Mouse (Mus musculus) lung, embryonic 14.5 days (tissue): Measurements from ENCODE around the gene Rnf185. TPM values are rescaled to one million over a fixed set of nuclear protein-coding genes. Genes with fewer than 3 reads are reported as not detected.

ENCODE experiments used
- ATAC-seq: fragments of 200-750 bp; cut with Nextera tagmentation; 2 replicates; pipeline ENCODE4 v1.8.0; 2017; ENCODE audit warnings: mild to moderate bottlenecking, moderate TSS enrichment, moderate library complexity; ENCODE audit not compliant: insufficient read depth
- DNase-seq: peaks from one replicate; pipeline ENCODE4 v3.0.0-alpha.2; 2015
- H3K27ac ChIP-seq: fragments of 300-500 bp; sonication (generic); 2 replicates; pipeline ENCODE4 v1.5.1; 2014; ENCODE audit warnings: low read depth, mild to moderate bottlenecking, moderate library complexity
- H3K27me3 ChIP-seq: fragments of 300-500 bp; sonication (generic); 2 replicates; pipeline ENCODE4 v1.6.1; 2014; ENCODE audit warnings: low read length, control low read depth; ENCODE audit not compliant: insufficient read depth
- H3K36me3 ChIP-seq: fragments of 300-500 bp; sonication (generic); 2 replicates; pipeline ENCODE4 v1.6.1; 2014; ENCODE audit warnings: control low read depth; ENCODE audit not compliant: insufficient read depth
- H3K4me1 ChIP-seq: fragments of 300-500 bp; sonication (generic); 2 replicates; pipeline ENCODE4 v1.6.1; 2014; ENCODE audit warnings: antibody characterized with exemption, control low read depth; ENCODE audit not compliant: insufficient read depth
- H3K4me2 ChIP-seq: fragments of 300-500 bp; sonication (generic); 2 replicates; pipeline ENCODE4 v1.6.1; 2014; ENCODE audit warnings: mild to moderate bottlenecking
- H3K4me3 ChIP-seq: fragments of 300-500 bp; sonication (generic); 2 replicates; pipeline ENCODE4 v1.5.1; 2014; ENCODE audit warnings: low read depth, low read length
- H3K9ac ChIP-seq: fragments of 300-500 bp; sonication (generic); 2 replicates; pipeline ENCODE4 v1.6.1; 2014
- H3K9me3 ChIP-seq: fragments of 300-500 bp; sonication (generic); 2 replicates; pipeline ENCODE4 v1.6.1; 2016; ENCODE audit warnings: low read depth, low read length, control low read depth
- CTCF ChIP-seq: IDR thresholded peaks from 2 replicates; pipeline ENCODE4 v1.5.1; 2016; ENCODE audit warnings: antibody characterized with exemption, low read depth
- WGBS: fragments of 180-500 bp; shearing (Covaris S2); extraction: QIAGEN DNeasy Blood & Tissue Kit; methylation state at CpG from one replicate; pipeline ENCODE4 v1.1.7; 2014; 5-methylcytosine and 5-hydroxymethylcytosine counted together
- polyA plus RNA-seq: library from polyadenylated mRNA; unstranded; fragments of >200 nt; fragmentation: Nextera tagmentation; extraction: Ambion mirVana; gene quantifications from 2 replicates; pipeline ENCODE4 v1.2.1, GENCODE M21; 2014

Rnf185 gene
- polyA plus RNA-seq, 1 experiment from 2014 or later: 37.9 TPM

DNA sequence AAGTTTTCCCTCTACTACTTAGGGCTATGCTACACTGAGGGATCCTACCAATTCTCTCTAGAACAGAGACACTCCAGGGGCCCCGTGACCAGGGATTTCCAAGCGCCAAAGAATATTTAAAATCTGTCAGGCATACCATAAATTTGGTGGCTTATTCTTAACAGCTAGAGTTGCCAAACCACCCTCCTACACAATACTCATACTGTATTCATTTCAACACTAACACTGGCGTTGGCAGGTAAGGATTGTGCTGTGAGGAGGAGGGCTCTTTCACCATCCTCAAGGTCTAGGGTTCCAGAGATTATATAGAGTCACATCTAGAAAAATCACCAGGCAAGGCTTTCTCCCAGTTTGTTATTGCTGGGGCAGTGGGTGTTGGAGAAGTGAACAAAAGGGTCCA is 35.8 kb downstream of the Rnf185 start:
- no peaks in the 10 kb centered on the region for H3K9me3 ChIP-seq
- no peak for ATAC-seq
- no peaks in the 10 kb centered on the region for H3K27me3 ChIP-seq
- no peak overlapping the region for H3K9ac ChIP-seq
- H3K4me3 ChIP-seq: no peak overlapping the region
- DNase-seq: no peak
- no peak overlapping the region for H3K27ac ChIP-seq
- no peak overlapping the region for H3K4me2 ChIP-seq
- no peak for TF ChIP-seq CTCF
- WGBS: 97% methylated on average over 3 of the region's 3 CpGs
- no peaks in the 10 kb centered on the region for H3K4me1 ChIP-seq
- peaks cover 43% of the 10 kb centered on the region for H3K36me3 ChIP-seq

DNA sequence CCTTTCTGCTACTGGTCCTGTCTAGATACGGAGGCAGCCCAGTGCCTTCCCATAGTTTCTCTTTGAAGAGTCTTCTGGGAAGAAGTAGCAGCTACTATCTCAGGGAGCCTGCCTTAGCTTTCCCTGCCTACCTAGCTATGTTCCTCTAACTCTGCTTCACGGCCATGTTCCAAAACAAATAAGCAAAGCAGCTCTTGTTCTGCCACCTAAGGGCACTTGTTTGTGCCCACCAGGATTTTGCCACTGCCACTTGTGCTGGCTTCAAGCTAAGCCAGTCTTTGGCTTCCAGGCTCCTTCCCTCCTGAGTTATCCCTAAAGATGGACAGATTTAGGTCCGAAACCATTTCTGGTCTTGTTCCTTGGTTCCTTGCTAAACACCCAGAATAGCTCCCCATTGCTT is 40.1 kb downstream of the Rnf185 start:
- TF ChIP-seq CTCF: no peak
- Histone ChIP-seq H3K9ac (no peak overlapping the region), H3K36me3 (peaks cover 13% of the 10 kb centered on the region), H3K4me3 (no peak overlapping the region), H3K27ac (no peak overlapping the region), H3K4me2 (no peak overlapping the region), H3K27me3 (no peaks in the 10 kb centered on the region), H3K4me1 (no peaks in the 10 kb centered on the region), H3K9me3 (no peaks in the 10 kb centered on the region)
- ATAC-seq (no peak), DNase-seq (no peak)
- WGBS: 72% methylated on average over 3 of the region's 3 CpGs

DNA sequence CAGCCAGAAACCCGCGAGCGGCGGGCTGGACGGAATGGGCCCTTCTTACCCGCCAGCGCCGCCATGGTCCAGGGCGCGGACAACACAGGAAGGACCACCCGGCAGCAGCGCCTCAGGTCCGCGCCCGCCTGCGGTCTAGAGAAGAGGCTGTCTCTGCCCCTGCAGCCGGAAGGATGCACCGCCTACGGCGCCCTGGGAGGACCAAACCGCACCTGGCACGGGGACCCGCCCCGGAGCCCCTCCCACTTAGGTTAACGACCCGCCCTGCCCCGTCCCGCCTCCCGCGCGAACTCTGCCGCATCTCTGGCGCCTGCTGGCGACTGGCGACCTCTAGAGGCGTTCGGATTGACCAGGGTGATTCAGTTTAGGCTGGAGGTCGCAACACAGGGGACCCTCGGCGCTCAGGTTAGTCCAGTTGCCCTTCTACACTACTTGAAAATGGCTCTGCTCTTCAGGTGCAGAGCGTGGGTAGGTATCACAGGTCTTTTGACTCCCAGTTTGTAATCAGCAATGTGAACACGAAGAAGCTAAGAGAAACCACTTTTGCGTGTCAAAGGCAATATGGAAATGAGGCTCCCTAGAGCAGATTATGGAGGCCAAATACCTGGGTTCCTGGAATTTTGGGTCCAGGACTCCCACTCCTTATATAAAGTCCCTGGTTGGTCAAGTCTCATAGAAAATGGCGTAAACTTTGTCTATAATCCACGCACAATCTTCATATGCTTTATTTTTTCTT is 43.0 kb downstream of the Rnf185 start, which contains the start of gene Limk2:
Gene Limk2, minus strand, starts transcription at position 193 of the 736 bp plus-strand sequence.
- peak; percentile 93 for ATAC-seq
- Histone ChIP-seq H3K36me3 (0 out of 2 replicates have a peak, but pooled peaks cover 7% of the 10 kb centered on the region), H3K4me2 (peak within 1 kb of the TSS; percentile 67), H3K4me1 (no peaks in the 10 kb centered on the region), H3K4me3 (peak within 1 kb of the TSS; percentile 74), H3K27ac (peak within 1 kb of the TSS; percentile 64), H3K27me3 (no peaks in the 10 kb centered on the region), H3K9ac (peak within 1 kb of the TSS; percentile 80), H3K9me3 (no peaks in the 10 kb centered on the region)
- peak; percentile 83 for TF ChIP-seq CTCF
- WGBS: 3% methylated on average over 45 of the region's 45 CpGs
- DNase-seq: peak; percentile 94

DNA sequence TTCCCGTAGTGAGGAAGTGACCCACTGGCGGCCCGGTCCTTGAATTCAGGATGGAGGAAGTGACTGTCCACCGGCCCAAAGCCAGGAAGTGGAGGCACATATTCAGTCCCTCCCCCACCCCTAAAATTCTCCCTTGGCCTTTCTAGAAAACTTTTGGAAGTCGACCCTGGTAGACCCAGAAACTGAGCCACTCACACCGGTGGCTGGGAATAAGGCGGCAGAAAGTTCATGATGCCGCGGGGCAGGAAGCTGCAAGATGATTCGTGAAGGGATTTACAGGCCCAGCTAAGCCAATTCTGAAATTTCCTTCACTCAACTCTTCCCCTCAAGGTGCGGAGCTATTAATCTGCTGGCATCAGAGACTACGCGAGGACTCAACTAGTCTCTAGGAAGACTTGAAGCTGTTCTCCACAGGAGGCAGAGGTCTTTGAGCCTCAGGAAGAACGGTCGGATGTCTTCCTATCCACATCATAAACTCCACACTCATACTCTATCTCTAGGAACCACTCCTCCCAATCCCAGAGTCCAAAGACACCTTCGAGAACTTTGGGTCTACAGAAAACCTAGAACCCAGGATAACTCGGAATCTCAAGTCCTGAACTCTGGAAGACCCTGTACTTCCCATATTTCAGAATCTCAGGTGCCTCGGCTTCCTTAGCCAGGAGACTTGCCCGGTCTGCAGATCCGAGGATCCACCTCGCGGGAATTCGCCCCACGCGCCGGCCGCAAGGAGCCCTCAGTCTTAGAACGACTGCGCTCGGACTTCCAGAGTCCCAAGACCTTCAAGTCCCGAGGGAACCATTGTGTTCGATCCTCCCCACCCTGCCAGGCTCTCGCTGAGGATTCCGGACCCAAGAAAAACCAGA is 43.8 kb downstream of the Rnf185 start:
- DNase-seq (peak; percentile 35), ATAC-seq (peak; percentile 13; the same call in 1 of the 2 replicates)
- Histone ChIP-seq H3K4me1 (no peaks in the 10 kb centered on the region), H3K9me3 (no peaks in the 10 kb centered on the region), H3K27ac (peak overlapping the region; percentile 64), H3K9ac (peak overlapping the region; percentile 80), H3K27me3 (no peaks in the 10 kb centered on the region), H3K4me3 (peak overlapping the region; percentile 74), H3K36me3 (no peaks in the 10 kb centered on the region), H3K4me2 (peak overlapping the region; percentile 67)
- no peak for TF ChIP-seq CTCF
- WGBS: 3% methylated on average over 34 of the region's 34 CpGs

DNA sequence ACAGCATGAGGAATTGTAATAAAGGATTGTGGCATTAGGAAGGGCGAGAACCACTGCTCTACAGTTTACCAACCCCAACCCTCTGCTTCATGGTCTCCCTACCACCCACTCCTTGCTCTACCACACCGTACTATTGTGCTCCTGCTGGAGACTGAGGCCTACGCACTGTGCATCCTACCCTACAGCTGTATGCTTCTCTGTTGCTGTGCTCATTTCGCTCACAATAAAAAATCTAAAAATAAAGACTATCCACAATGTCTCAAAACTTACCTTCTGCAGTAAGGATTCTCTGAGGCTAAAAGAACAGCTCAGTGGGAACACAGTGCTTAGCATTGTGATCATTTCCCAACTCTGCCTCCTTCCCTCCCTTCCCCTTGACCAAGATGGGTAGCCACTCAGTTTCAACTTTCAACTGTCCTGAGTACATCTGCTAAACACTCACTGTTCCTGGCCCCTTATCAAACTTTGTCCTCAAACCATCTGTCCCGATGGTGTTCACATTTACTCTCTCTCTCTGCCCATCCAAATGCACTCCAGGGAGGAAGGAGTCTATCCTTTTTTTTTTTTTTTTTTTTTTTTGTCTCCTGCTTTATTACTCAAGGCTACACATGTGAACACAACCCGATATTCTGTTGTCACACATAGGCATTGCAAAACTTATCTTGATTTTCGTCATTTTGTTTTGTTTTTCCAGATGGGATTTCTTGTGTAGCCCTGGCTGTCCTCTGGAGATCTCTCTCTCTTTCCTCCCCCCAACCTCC is 47.7 kb downstream of the Rnf185 start:
- no peak for DNase-seq
- no peak overlapping the region for H3K4me2 ChIP-seq
- no peaks in the 10 kb centered on the region for H3K36me3 ChIP-seq
- no peak overlapping the region for H3K27ac ChIP-seq
- H3K27me3 ChIP-seq: no peaks in the 10 kb centered on the region
- no peak overlapping the region for H3K4me3 ChIP-seq
- no peaks in the 10 kb centered on the region for H3K4me1 ChIP-seq
- TF ChIP-seq CTCF: no peak
- 69% methylated on average over 7 of the region's 7 CpGs for WGBS
- no peak for ATAC-seq
- no peak overlapping the region for H3K9ac ChIP-seq
- H3K9me3 ChIP-seq: no peaks in the 10 kb centered on the region

DNA sequence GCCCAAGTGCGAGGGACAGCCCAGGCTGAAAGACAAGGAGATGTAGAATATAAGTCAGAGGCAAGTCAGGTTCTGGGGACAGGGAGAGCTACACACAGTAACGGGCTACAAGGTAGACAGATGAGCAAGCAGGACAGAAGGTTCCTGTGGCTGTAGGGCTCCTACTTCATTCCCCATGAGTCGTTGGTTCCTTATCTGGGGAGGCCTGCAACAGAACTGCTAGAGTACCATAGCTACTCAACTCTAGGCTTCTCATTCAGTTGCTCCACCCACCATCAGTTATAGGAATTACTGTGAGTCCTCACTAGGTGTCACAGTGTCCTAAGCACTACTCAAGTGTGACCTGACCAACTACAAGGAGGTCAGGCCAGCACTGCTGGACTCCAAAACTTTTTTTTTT is 49.1 kb downstream of the Rnf185 start:
- no peaks in the 10 kb centered on the region for H3K27me3 ChIP-seq
- H3K27ac ChIP-seq: no peak overlapping the region
- no peak overlapping the region for H3K4me3 ChIP-seq
- H3K36me3 ChIP-seq: no peaks in the 10 kb centered on the region
- DNase-seq: no peak
- 72% methylated on average over 3 of the region's 3 CpGs for WGBS
- H3K9ac ChIP-seq: no peak overlapping the region
- no peak for ATAC-seq
- TF ChIP-seq CTCF: no peak
- no peak overlapping the region for H3K4me2 ChIP-seq
- H3K9me3 ChIP-seq: no peaks in the 10 kb centered on the region
- no peaks in the 10 kb centered on the region for H3K4me1 ChIP-seq
